Mouse (Mus musculus) MEL (cell line): ENCODE results near the gene Itga9.

ENCODE experiments used
- CTCF ChIP-seq, 3 experiments: IDR thresholded peaks in 2 of 3; conservative IDR thresholded peaks in 1 of 3; 2 replicates each; pipeline ENCODE4 v1.5.1; 2011 to 2012; ENCODE audit warnings: low read length in 3 of 3, low read depth in 2 of 3, mild to moderate bottlenecking in 2 of 3, improper control_type of control experiment in 1 of 3, inconsistent platforms in 1 of 3, mixed read lengths in 1 of 3, moderate library complexity in 1 of 3; ENCODE audit not compliant: control insufficient read depth in 1 of 3, insufficient read depth in 1 of 3, poor library complexity in 1 of 3, severe bottlenecking in 1 of 3
- E2F4 ChIP-seq: IDR thresholded peaks from 2 replicates; pipeline ENCODE4 v1.6.1; 2011; ENCODE audit warnings: low read depth, low read length, improper control_type of control experiment, borderline replicate concordance
- KAT2A ChIP-seq: conservative IDR thresholded peaks from 2 replicates; pipeline ENCODE4 v1.6.1; 2012; ENCODE audit warnings: low read depth, low read length, improper control_type of control experiment, inconsistent platforms
- MAX ChIP-seq: IDR thresholded peaks from 2 replicates; pipeline ENCODE4 v1.6.1; 2011; ENCODE audit warnings: low read length, improper control_type of control experiment
- NELFE ChIP-seq: IDR thresholded peaks from 2 replicates; pipeline ENCODE4 v1.6.1; 2011; ENCODE audit warnings: low read depth, low read length, improper control_type of control experiment
- POLR2A ChIP-seq, 2 experiments: IDR thresholded peaks; 2 replicates each; pipeline ENCODE4 v1.6.1; 2011 to 2012; ENCODE audit warnings: low read length in 2 of 2, mild to moderate bottlenecking in 2 of 2, control low read depth in 1 of 2, improper control_type of control experiment in 1 of 2, low read depth in 1 of 2, moderate library complexity in 1 of 2; ENCODE audit not compliant: control insufficient read depth in 1 of 2, insufficient read depth in 1 of 2, poor library complexity in 1 of 2
- POLR2AphosphoS5 ChIP-seq: IDR thresholded peaks from 2 replicates; pipeline ENCODE4 v1.6.1; 2012; ENCODE audit warnings: low read depth, borderline replicate concordance, mild to moderate bottlenecking, inconsistent platforms, low read length, moderate library complexity, mixed read lengths
- RCOR1 ChIP-seq: IDR thresholded peaks from 2 replicates; pipeline ENCODE4 v1.6.1; 2012; ENCODE audit warnings: low read depth, mild to moderate bottlenecking, inconsistent platforms, low read length, improper control_type of control experiment
- SIN3A ChIP-seq: IDR thresholded peaks from 2 replicates; pipeline ENCODE4 v1.6.1; 2012; ENCODE audit warnings: low read length, improper control_type of control experiment, inconsistent platforms
- TAL1 ChIP-seq: IDR thresholded peaks from 2 replicates; pipeline ENCODE4 v1.6.1; 2012; ENCODE audit warnings: mild to moderate bottlenecking, inconsistent platforms, low read length, moderate library complexity, mixed read lengths
- TCF12 ChIP-seq: IDR thresholded peaks from 2 replicates; pipeline ENCODE4 v1.6.1; 2014; ENCODE audit warnings: low read depth, mild to moderate bottlenecking, inconsistent platforms, low read length, improper control_type of control experiment, moderate library complexity
- ZNF384 ChIP-seq: IDR thresholded peaks from 2 replicates; pipeline ENCODE4 v1.6.1; 2012; ENCODE audit warnings: low read depth, mild to moderate bottlenecking, inconsistent platforms, low read length, improper control_type of control experiment

DNA sequence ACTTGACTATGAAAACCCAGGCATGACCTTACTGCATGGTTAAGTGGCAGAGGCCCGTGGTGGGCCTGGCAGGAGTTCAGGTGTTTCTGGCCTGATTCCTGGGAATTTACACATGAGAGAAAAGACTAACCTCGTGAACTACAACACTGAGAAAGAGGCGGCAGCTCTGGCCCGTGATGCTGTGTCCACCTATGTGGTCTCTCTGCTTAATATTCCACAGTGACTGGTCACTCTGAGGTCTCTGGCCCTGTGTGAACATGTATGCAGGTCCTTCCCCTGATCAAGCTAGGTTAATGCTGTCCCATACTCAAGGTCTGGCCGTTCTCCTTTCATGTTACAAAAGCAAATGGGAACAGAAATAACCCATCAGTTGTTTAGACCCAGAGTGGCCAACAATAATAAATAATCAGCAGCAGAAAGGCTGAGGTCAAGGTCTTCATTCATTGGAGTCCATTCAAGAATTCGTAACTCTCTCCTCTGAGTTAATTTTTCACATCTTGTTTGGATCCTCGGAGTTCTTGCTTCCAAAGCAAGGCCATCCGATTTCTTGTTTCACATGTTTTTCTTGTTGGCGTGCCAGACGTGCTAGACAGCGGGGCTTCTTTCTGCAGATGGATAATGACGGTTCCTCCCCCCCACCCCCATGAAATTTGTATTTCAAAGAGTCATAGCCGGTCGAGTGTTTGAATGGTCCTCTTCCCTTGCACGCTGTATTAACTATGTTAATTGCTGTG, 194.9 kb downstream of the Itga9 start:
- TF ChIP-seq KAT2A: no peak
- TF ChIP-seq RCOR1: no peak
- TF ChIP-seq MAX: no peak
- no peak for TF ChIP-seq E2F4
- no peak for TF ChIP-seq POLR2AphosphoS5
- TF ChIP-seq POLR2A (IDR thresholded peaks at IDR 0.05; ENCODE audit: control insufficient read depth in 1 of 2, insufficient read depth in 1 of 2, low read depth in 1 of 2, low read length in 2 of 2, poor library complexity in 1 of 2): no peak
- no peak for TF ChIP-seq TAL1
- TF ChIP-seq CTCF (IDR thresholded peaks at IDR 0.05 in 2 of 3, conservative IDR thresholded peaks at IDR 0.05 in 1 of 3; ENCODE audit: control insufficient read depth in 1 of 3, insufficient read depth in 1 of 3, low read depth in 2 of 3, low read length in 3 of 3, poor library complexity in 1 of 3, severe bottlenecking in 1 of 3): no peak
- TF ChIP-seq NELFE: no peak
- no peak for TF ChIP-seq TCF12
- no peak for TF ChIP-seq SIN3A
- no peak for TF ChIP-seq ZNF384
